Mouse (Mus musculus) gastrocnemius, postnatal 4 days (tissue): Measurements from ENCODE around the gene Mb. TPM values are rescaled to one million over a fixed set of nuclear protein-coding genes. Genes with fewer than 3 reads are reported as not detected.

ENCODE experiments used
- DNase-seq, 2 experiments: peaks; one replicate each; pipeline ENCODE4 v3.0.0; 2021 to 2022; ENCODE audit warnings: low spot score in 2 of 2, mixed read lengths in 2 of 2
- long read RNA-seq, 2 experiments: library from polyadenylated mRNA; stranded (forward); transcript quantifications; one replicate each; pipeline ENCODE4 v2.0.0; 2021
- total RNA-seq, 2 experiments: library from RNA; stranded (reverse); gene quantifications; 2 replicates each; pipeline ENCODE4 v1.2.3; 2021

Mb gene
- 100 to 1,000 TPM; 153 to 201 TPM for total RNA-seq
- long read RNA-seq, experiment 1, transcript Mb-203 (3 exons, 1,104 nt), result major isoform, 24 of 42 reads
- long read RNA-seq, experiment 1, transcript Mb-201 (4 exons, 550 nt), result minor isoform, 10 of 42 reads
- long read RNA-seq, experiment 1, partial matches to known transcripts, result 3 of 42 reads
- long read RNA-seq, experiment 1, other reads (novel, unspliced or antisense), result 5 of 42 reads
- long read RNA-seq, experiment 2, transcript Mb-203 (3 exons, 1,104 nt), result major isoform, 32 of 43 reads
- long read RNA-seq, experiment 2, partial matches to known transcripts, result 0 of 43 reads
- long read RNA-seq, experiment 2, other reads (novel, unspliced or antisense), result 7 of 43 reads

- DNase-seq, result no peak
Measured at GRCm38 (mm10) chr15:77050570-77050969, at the start of gene Mb. TSS of gene Mb (minus strand) at chr15:77050670.

- DNase-seq, result no peak
Measured at GRCm38 (mm10) chr15:77099756-77100155, 49.3 kb upstream of the Mb start.

- no peak for DNase-seq
Measured at GRCm38 (mm10) chr15:77097358-77097757, 46.9 kb upstream of the Mb start.

GRCm38 (mm10) chr15:77095216-77095615 is 44.7 kb upstream of the Mb start:
- no peak for DNase-seq

GRCm38 (mm10) chr15:77094431-77094830 is 44.0 kb upstream of the Mb start:
- no peak for DNase-seq

GRCm38 (mm10) chr15:77091394-77091793 is 40.9 kb upstream of the Mb start:
- no peak for DNase-seq

GRCm38 (mm10) chr15:77090531-77090930 is 40.1 kb upstream of the Mb start:
- DNase-seq, result no peak

GRCm38 (mm10) chr15:77089249-77089648 is 38.8 kb upstream of the Mb start:
- no peak for DNase-seq

GRCm38 (mm10) chr15:77086488-77086887 is 36.0 kb upstream of the Mb start:
- DNase-seq, result no peak

GRCm38 (mm10) chr15:77085818-77086217 is 35.3 kb upstream of the Mb start:
- DNase-seq, result no peak

GRCm38 (mm10) chr15:77081454-77081853 is 31.0 kb upstream of the Mb start:
- no peak for DNase-seq

- DNase-seq, result no peak
Measured at GRCm38 (mm10) chr15:77080684-77081254, 30.3 kb upstream of the Mb start.

GRCm38 (mm10) chr15:77079890-77080361 is 29.5 kb upstream of the Mb start:
- DNase-seq, result no peak

GRCm38 (mm10) chr15:77079256-77079822 is 28.9 kb upstream of the Mb start:
- DNase-seq, result no peak

- no peak for DNase-seq
Measured at GRCm38 (mm10) chr15:77078786-77079185, 28.3 kb upstream of the Mb start.

- no peak for DNase-seq
Measured at GRCm38 (mm10) chr15:77077906-77078305, 27.4 kb upstream of the Mb start.

- no peak for DNase-seq
Measured at GRCm38 (mm10) chr15:77076523-77076922, 26.1 kb upstream of the Mb start.

- DNase-seq, result no peak
Measured at GRCm38 (mm10) chr15:77072556-77073163, 22.2 kb upstream of the Mb start.

- DNase-seq, result no peak
Measured at GRCm38 (mm10) chr15:77071501-77071900, 21.0 kb upstream of the Mb start.

- DNase-seq, result no peak
Measured at GRCm38 (mm10) chr15:77070745-77071268, 20.3 kb upstream of the Mb start.

GRCm38 (mm10) chr15:77069019-77069418 is 18.5 kb upstream of the Mb start:
- no peak for DNase-seq

GRCm38 (mm10) chr15:77068439-77068861 is 18.0 kb upstream of the Mb start:
- no peak for DNase-seq
